Mouse (Mus musculus): ENCODE data around the gene Inpp4b. TPM values are rescaled to one million over a fixed set of nuclear protein-coding genes. Genes with fewer than 3 reads are reported as not detected.

Inpp4b gene
- total and polyA plus RNA-seq, 2 experiments from 2014 or later, result 18.9 to 60.9 TPM

DNA sequence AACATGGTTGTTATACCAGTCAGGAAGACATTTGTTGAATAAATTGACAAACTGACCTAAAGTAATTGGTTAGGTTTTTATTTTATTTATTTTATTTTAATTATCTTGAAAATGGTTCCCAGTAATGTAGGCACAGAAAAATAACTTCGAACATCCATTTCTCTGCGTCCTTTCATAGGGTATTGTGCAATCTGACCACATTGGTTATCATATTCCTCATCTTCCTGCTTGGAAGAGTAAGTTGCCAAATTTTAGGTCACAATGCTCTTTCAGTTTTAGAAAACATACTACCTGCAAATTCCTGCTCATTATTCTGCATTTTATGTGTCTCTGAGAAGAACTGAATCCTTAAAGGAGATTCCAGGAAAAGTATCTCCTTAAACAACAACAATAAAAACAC is 505.6 kb downstream of the Inpp4b start:
- DNase-seq (ENCODE audit: low spot score) (no peak), ATAC-seq (ENCODE audit: insufficient read depth, low read depth) (no peak)
- Histone ChIP-seq H3K9ac (replicated peaks; ENCODE audit: low read depth, low read length) (no peak overlapping the region), H3K4me3 (ENCODE audit: low read depth, low read length) (no peak overlapping the region), H3K27ac (ENCODE audit: low read depth) (no peak overlapping the region), H3K4me1 (ENCODE audit: control insufficient read depth, insufficient read depth) (0 out of 2 replicates have a peak, but pooled peaks cover under 1% of the 10 kb centered on the region), H3K27me3 (ENCODE audit: control insufficient read depth, insufficient read depth, low read length) (no peaks in the 10 kb centered on the region), H3K4me2 (ENCODE audit: low read depth, low read length) (no peak overlapping the region), H3K36me3 (replicated peaks; ENCODE audit: control insufficient read depth, insufficient read depth, low read length) (no peaks in the 10 kb centered on the region), H3K9me3 (replicated peaks; ENCODE audit: control insufficient read depth, low read length) (no peaks in the 10 kb centered on the region)
- TF ChIP-seq EP300 (IDR thresholded peaks at IDR 0.05; ENCODE audit: low read depth) (no peak), CTCF (IDR thresholded peaks at IDR 0.05; ENCODE audit: low read depth) (no peak)
- 89% methylated on average over 2 of the region's 2 CpGs for WGBS

DNA sequence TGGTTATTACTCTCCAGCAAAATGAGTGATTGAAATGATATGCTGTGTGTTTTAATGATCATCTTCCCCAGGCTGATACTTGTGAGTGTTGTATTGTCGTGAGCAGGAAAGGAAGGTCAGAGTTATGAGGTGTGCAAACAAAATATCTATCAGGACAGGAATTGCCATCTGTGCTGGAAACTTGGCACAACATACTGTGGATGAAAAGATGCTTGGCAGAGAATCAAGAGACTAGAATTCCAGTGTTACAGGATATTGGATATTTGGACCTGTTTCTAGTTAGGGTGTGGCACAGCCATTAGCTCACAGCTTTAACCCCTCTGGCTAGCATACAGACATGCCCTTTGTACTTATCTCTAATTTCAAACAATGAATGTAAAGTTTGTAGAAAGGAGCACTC is 507.6 kb downstream of the Inpp4b start:
- Histone ChIP-seq H3K9me3 (replicated peaks; ENCODE audit: control insufficient read depth, low read length) (no peaks in the 10 kb centered on the region), H3K27ac (ENCODE audit: low read depth) (no peak overlapping the region), H3K36me3 (replicated peaks; ENCODE audit: control insufficient read depth, insufficient read depth, low read length) (no peaks in the 10 kb centered on the region), H3K27me3 (ENCODE audit: control insufficient read depth, insufficient read depth, low read length) (no peaks in the 10 kb centered on the region), H3K4me3 (ENCODE audit: low read depth, low read length) (no peak overlapping the region), H3K4me2 (ENCODE audit: low read depth, low read length) (no peak overlapping the region), H3K9ac (replicated peaks; ENCODE audit: low read depth, low read length) (no peak overlapping the region), H3K4me1 (ENCODE audit: control insufficient read depth, insufficient read depth) (peaks cover 5% of the 10 kb centered on the region; the same call in 1 of the 2 replicates)
- DNase-seq (ENCODE audit: low spot score), result no peak
- 39% methylated on average over 1 of the region's 1 CpGs for WGBS
- ATAC-seq (ENCODE audit: insufficient read depth, low read depth), result no peak
- TF ChIP-seq CTCF (IDR thresholded peaks at IDR 0.05; ENCODE audit: low read depth) (no peak), EP300 (IDR thresholded peaks at IDR 0.05; ENCODE audit: low read depth) (no peak)

DNA sequence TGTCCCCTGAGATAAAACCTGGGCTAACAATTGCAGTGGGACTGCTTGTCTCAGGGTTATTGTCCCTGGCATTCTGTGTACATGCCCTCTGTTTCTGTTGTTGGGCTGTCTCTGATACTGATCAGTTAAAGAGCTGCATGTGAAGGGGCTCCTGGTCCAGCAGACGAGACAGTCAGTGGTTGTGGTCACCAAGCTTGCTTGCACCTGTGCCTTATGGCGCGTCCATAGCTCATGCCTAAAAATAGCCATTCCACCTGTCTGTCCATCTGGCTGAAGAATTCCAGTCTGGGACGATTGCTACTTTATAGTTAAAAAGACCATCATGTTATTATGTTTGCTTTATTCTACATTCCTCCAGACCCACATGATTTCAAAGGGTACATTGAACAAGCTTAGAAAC is 510.8 kb downstream of the Inpp4b start:
- ATAC-seq (ENCODE audit: insufficient read depth, low read depth), result no peak
- TF ChIP-seq CTCF (IDR thresholded peaks at IDR 0.05; ENCODE audit: low read depth) (no peak), EP300 (IDR thresholded peaks at IDR 0.05; ENCODE audit: low read depth) (no peak)
- Histone ChIP-seq H3K4me3 (ENCODE audit: low read depth, low read length) (no peak overlapping the region), H3K27me3 (ENCODE audit: control insufficient read depth, insufficient read depth, low read length) (no peaks in the 10 kb centered on the region), H3K36me3 (replicated peaks; ENCODE audit: control insufficient read depth, insufficient read depth, low read length) (no peaks in the 10 kb centered on the region), H3K9ac (replicated peaks; ENCODE audit: low read depth, low read length) (no peak overlapping the region), H3K4me1 (ENCODE audit: control insufficient read depth, insufficient read depth) (peaks cover 13% of the 10 kb centered on the region; the same call in 1 of the 2 replicates), H3K9me3 (replicated peaks; ENCODE audit: control insufficient read depth, low read length) (no peaks in the 10 kb centered on the region), H3K4me2 (ENCODE audit: low read depth, low read length) (no peak overlapping the region), H3K27ac (ENCODE audit: low read depth) (no peak overlapping the region)
- DNase-seq (ENCODE audit: low spot score), result no peak
- 44% methylated on average over 4 of the region's 4 CpGs for WGBS

DNA sequence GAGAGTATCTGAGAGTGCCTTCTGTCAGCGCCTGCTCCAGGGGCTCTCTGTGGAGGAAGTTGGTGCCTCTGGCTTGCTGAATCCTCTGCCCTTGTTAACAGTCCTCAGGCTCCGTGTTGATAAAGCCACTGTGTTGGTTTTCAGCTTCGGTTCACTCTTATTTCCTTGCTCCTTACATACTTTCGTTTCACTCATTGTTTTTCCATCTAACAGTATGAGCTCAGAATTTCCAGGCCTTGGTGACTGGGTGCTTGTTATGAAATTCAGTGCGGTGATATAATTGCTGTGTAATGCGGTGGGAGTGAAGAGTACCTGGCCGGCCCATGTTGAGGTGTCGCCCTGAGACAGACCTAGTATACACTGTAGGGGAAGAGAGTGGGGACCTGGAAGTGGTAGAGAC is 512.2 kb downstream of the Inpp4b start:
- TF ChIP-seq EP300 (IDR thresholded peaks at IDR 0.05; ENCODE audit: low read depth), result no peak
- TF ChIP-seq CTCF (IDR thresholded peaks at IDR 0.05; ENCODE audit: low read depth), result no peak
- no peaks in the 10 kb centered on the region for H3K27me3 ChIP-seq (ENCODE audit: control insufficient read depth, insufficient read depth, low read length)
- H3K4me3 ChIP-seq (ENCODE audit: low read depth, low read length), result peak overlapping the region; percentile 27
- peak overlapping the region; percentile 78 for H3K27ac ChIP-seq (ENCODE audit: low read depth)
- 18% methylated on average over 8 of the region's 8 CpGs for WGBS
- H3K36me3 ChIP-seq (replicated peaks; ENCODE audit: control insufficient read depth, insufficient read depth, low read length), result no peaks in the 10 kb centered on the region
- peaks cover 13% of the 10 kb centered on the region; the same call in 1 of the 2 replicates for H3K4me1 ChIP-seq (ENCODE audit: control insufficient read depth, insufficient read depth)
- ATAC-seq (ENCODE audit: insufficient read depth, low read depth) (peak; percentile 49), DNase-seq (ENCODE audit: low spot score) (peak; percentile 53)
- no peaks in the 10 kb centered on the region for H3K9me3 ChIP-seq (replicated peaks; ENCODE audit: control insufficient read depth, low read length)
- peak overlapping the region; percentile 52 for H3K4me2 ChIP-seq (ENCODE audit: low read depth, low read length)
- peak overlapping the region; percentile 33 for H3K9ac ChIP-seq (replicated peaks; ENCODE audit: low read depth, low read length)

DNA sequence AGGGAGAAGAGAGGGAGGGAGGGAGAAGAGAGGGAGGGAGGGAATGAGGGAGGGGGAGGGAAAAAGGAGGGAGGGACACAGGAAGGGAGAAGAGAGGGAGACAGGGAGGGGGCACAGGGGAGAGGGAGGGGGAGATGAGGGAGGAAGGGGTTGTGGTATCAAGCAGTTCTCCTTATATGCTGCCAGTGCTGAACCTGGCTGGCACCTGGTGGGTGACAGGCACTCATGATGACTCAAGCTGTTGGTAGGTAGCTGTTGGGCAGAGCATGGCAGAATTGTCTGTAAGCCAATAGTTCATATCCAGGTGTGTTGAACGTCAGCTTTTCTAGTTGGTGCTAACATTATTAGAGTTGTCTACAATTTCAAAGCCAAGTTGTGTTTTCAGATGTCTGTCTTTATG is 512.7 kb downstream of the Inpp4b start:
- ATAC-seq (ENCODE audit: insufficient read depth, low read depth) (no peak), DNase-seq (ENCODE audit: low spot score) (no peak)
- no peaks in the 10 kb centered on the region for H3K27me3 ChIP-seq (ENCODE audit: control insufficient read depth, insufficient read depth, low read length)
- no peak overlapping the region for H3K4me3 ChIP-seq (ENCODE audit: low read depth, low read length)
- H3K36me3 ChIP-seq (replicated peaks; ENCODE audit: control insufficient read depth, insufficient read depth, low read length), result no peaks in the 10 kb centered on the region
- 68% methylated on average over 1 of the region's 1 CpGs for WGBS
- no peak for TF ChIP-seq EP300 (IDR thresholded peaks at IDR 0.05; ENCODE audit: low read depth)
- no peak for TF ChIP-seq CTCF (IDR thresholded peaks at IDR 0.05; ENCODE audit: low read depth)
- no peaks in the 10 kb centered on the region for H3K9me3 ChIP-seq (replicated peaks; ENCODE audit: control insufficient read depth, low read length)
- H3K4me2 ChIP-seq (ENCODE audit: low read depth, low read length), result peak overlapping the region; percentile 52
- H3K27ac ChIP-seq (ENCODE audit: low read depth), result peak overlapping the region; percentile 84; the same call in 1 of the 2 replicates
- peaks cover 13% of the 10 kb centered on the region; the same call in 1 of the 2 replicates for H3K4me1 ChIP-seq (ENCODE audit: control insufficient read depth, insufficient read depth)
- H3K9ac ChIP-seq (replicated peaks; ENCODE audit: low read depth, low read length), result no peak overlapping the region

DNA sequence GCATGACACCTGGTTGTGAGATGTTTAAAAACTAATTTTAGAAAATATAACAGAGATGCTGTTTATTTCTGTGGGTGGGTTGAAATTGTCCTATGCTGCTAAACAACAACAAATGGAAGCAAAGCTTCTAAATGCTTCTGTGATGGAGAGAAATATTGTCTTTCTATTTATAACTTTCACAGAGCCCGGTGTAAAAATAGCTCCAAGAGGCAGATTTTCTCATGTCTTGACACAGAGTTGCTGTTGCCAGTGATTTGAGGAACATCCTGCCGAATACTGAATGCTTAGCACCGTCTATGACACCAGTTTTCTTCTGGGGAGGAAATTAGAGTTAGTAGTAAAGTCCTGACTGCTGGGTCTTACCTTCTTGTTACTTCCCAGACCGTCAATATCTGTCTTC is 513.8 kb downstream of the Inpp4b start:
- H3K4me3 ChIP-seq (ENCODE audit: low read depth, low read length), result peak overlapping the region; percentile 38
- peak; percentile 45 for DNase-seq (ENCODE audit: low spot score)

More for the DNA sequence above, 513.8 kb downstream of the Inpp4b start:
- peaks cover 13% of the 10 kb centered on the region; the same call in 1 of the 2 replicates for H3K4me1 ChIP-seq (ENCODE audit: control insufficient read depth, insufficient read depth)
- peak; percentile 47; the same call in 1 of the 2 replicates for ATAC-seq (ENCODE audit: insufficient read depth, low read depth)
- no peaks in the 10 kb centered on the region for H3K27me3 ChIP-seq (ENCODE audit: control insufficient read depth, insufficient read depth, low read length)
- TF ChIP-seq CTCF (IDR thresholded peaks at IDR 0.05; ENCODE audit: low read depth), result no peak
- TF ChIP-seq EP300 (IDR thresholded peaks at IDR 0.05; ENCODE audit: low read depth), result no peak
- H3K9me3 ChIP-seq (replicated peaks; ENCODE audit: control insufficient read depth, low read length), result no peaks in the 10 kb centered on the region
- peak overlapping the region; percentile 84 for H3K27ac ChIP-seq (ENCODE audit: low read depth)
- 18% methylated on average over 4 of the region's 4 CpGs for WGBS
- peak overlapping the region; percentile 58 for H3K4me2 ChIP-seq (ENCODE audit: low read depth, low read length)
- peak overlapping the region; percentile 45 for H3K9ac ChIP-seq (replicated peaks; ENCODE audit: low read depth, low read length)
- H3K36me3 ChIP-seq (replicated peaks; ENCODE audit: control insufficient read depth, insufficient read depth, low read length), result no peaks in the 10 kb centered on the region
